Mouse (Mus musculus): ENCODE measurements around the gene Slc3a1. TPM values are rescaled to one million over a fixed set of nuclear protein-coding genes. Genes with fewer than 3 reads are reported as not detected.

Gene Slc3a1
- total RNA-seq (2021): under 1 TPM; 0.17 to 0.20 TPM
- long read RNA-seq, experiment 1: 0 reads
- long read RNA-seq, experiment 2: 0 reads

- no peak for DNase-seq
- intact Hi-C loops (cut with DNase I): no loop called here
These were observed at the start of gene Slc3a1 for GRCm38 (mm10) chr17:85028093-85028739. TSS of gene Slc3a1 (plus strand) at chr17:85028376.

GRCm38 (mm10) chr17:84981721-84982120, 46.5 kb upstream of the Slc3a1 start:
- DNase-seq: no peak
- intact Hi-C loops (cut with DNase I): no loop called here

GRCm38 (mm10) chr17:84982735-84983134, 45.4 kb upstream of the Slc3a1 start:
- DNase-seq: no peak
- intact Hi-C loops (cut with DNase I): no loop called here

DNA sequence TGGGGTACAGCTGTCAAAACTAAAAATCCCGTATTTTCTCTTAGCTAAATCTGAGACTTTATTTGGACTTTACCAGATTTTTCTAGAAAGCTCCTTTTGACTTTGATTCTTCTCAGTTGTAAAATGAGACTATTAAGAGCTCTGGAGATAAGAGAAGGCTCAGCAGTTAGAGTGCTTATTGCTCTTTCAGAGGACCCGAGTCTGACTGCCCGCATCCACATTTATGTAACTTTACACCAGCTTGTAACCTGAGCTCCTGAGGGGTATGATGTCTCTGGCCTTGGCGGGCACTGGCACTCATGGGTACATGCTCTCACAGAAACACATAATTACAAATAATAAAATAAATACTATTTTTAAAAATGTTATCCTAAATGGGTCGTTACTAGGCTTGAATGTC, 41.8 kb upstream of the Slc3a1 start:
- intact Hi-C loops (cut with DNase I): no loop called here
- DNase-seq: no peak

- intact Hi-C loops (cut with DNase I): no loop called here
- DNase-seq: no peak
These were observed 40.3 kb upstream of the Slc3a1 start for GRCm38 (mm10) chr17:84987834-84988410.

GRCm38 (mm10) chr17:84988514-84988913, 39.7 kb upstream of the Slc3a1 start:
- intact Hi-C loops (cut with DNase I): no loop called here
- no peak for DNase-seq

- intact Hi-C loops (cut with DNase I): no loop called here
- no peak for DNase-seq
These were observed 32.3 kb upstream of the Slc3a1 start for GRCm38 (mm10) chr17:84995844-84996243.

DNA sequence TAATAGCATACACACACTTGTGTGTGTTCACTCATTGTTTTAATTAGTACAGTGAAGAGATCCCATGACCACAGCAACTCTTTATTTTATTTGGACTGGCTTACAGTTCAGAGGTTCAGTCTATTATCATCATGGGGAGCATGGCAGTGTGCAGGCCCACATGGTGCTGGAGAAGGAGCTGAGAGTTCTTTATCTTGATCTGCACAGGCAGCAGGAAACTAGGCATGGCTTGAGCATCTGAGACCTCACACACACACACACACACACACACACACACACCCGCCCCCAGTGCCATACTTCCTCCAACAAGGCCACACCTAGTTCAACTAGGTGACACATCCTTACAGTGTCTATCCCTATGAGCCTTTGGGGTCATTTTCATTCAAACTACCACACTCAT, 30.5 kb upstream of the Slc3a1 start:
- no peak for DNase-seq
- intact Hi-C loops (cut with DNase I): no loop called here

DNA sequence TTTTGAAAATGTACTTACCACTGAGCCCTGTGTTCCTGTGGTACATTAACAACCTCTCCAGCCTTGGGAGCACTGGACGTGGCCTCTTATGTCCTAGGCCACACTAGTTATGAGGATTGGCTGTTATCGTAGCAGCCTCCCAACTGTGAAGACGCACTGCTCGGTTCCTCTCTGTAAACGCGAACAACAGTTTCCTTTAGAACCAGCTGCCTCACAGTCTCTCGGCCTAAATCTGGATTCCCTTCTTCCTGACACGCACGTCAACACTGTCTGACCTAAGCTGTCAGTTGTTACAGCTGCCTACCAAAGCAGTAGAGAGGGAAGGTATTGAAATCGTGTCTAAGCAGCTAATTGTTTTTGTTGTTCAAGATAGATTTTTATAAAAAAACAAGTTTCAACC, 28.5 kb upstream of the Slc3a1 start:
- intact Hi-C loops (cut with DNase I): no loop called here
- DNase-seq: peak in 1 of 2 experiments; percentile 9

GRCm38 (mm10) chr17:85013485-85013884, 14.7 kb upstream of the Slc3a1 start:
- intact Hi-C loops (cut with DNase I): no loop called here
- no peak for DNase-seq

- no peak for DNase-seq
- intact Hi-C loops (cut with DNase I): no loop called here
These were observed 13.5 kb upstream of the Slc3a1 start for GRCm38 (mm10) chr17:85014632-85015031.

GRCm38 (mm10) chr17:85018344-85018743, 9.8 kb upstream of the Slc3a1 start:
- no peak for DNase-seq
- intact Hi-C loops (cut with DNase I): no loop called here

GRCm38 (mm10) chr17:85018794-85019193, 9.4 kb upstream of the Slc3a1 start:
- no peak for DNase-seq
- intact Hi-C loops (cut with DNase I): no loop called here

GRCm38 (mm10) chr17:85020343-85020742, 7.8 kb upstream of the Slc3a1 start:
- intact Hi-C loops (cut with DNase I): loop anchor here (5.0 kb wide), 2 partner anchors 143 to 612 kb away; no protein-coding TSS in a partner anchor
- no peak for DNase-seq

- intact Hi-C loops (cut with DNase I): loop anchor here (2.0 to 5.0 kb wide), 3 partner anchors 65 to 609 kb away; no protein-coding TSS in a partner anchor
- DNase-seq: peak; percentile 30 to 71
These were observed 4.7 kb upstream of the Slc3a1 start for GRCm38 (mm10) chr17:85023247-85024167.

DNA sequence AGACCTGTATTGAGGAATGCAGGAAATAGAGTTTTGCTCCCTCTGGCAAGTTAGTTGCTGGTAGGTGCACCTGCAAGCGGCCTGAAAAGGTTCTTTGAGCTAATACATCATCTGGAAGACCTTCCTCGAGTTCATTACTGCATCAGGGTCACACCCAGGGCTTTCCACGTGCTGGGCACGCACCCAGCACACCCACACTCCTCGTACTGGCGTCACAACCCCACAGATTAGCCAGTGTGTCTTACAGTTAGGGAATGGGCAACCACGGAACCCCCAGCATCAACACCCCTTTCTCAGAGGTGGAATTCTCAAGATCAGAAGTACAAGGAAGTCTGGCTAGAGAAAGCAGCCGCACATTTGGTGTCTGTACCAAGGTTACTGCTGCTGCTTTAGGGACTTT, 3.9 kb upstream of the Slc3a1 start:
- intact Hi-C loops (cut with DNase I): loop anchor here (5.0 kb wide), 2 partner anchors 147 to 608 kb away; no protein-coding TSS in a partner anchor
- DNase-seq: no peak

DNA sequence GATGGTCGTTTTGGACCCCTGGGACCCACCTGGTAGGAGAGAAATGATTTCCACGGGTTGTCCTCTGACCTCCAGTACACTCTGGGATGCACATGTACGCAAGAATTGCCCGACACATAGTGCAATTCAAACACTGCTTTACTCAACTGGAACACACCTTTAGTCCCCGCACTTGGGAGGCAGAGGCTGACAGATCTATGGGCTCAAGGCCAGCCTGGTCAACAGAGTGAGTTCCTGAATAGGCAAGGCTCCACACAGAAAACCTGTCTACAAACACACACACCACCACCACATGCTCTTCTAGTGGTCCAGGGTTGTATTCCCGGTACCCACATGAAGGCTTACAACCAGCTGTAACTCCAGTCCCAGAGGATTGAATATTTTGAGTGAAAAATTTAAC, 3.0 kb upstream of the Slc3a1 start:
- intact Hi-C loops (cut with DNase I): no loop called here
- no peak for DNase-seq

DNA sequence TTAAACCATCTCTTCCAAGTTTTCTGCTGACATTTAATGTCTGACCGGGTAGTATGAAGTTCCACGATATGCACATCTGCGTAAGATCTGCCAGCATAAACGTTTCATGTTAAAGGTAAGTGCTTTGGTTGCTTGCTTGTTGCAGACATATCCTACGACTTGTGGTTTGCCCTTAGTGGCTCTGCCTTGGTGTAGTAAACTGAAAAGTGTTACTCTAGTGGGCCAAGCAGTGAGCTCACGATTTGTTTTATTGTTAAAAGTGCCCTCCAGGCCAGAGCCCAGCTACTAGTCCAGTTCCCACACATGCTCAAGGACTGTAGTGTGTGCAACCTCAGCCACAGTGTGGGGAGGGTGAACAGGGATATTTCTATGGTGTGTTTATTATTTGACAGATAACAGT, 1.7 kb upstream of the Slc3a1 start:
- intact Hi-C loops (cut with DNase I): no loop called here
- no peak for DNase-seq

DNA sequence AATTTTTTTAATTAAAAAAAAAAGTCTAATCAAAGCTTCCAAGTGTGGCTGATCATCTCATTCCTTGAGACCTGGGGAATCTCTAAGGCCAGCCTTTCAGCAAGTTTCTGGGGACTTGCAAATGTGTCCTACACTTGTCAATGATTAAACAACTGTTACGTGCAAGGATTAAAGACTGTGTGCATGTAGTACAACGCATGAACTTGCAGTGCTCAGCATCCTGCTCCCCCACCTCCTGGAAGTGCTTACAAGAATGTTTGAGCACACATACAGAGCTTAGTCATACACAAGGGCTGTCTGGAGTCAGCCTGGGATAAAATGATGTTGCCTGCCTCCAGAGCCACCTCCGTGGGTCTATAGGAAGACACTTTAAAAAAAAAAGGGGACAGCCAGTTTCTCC, 929 bp upstream of the Slc3a1 start:
- no peak for DNase-seq
- intact Hi-C loops (cut with DNase I): no loop called here

DNA sequence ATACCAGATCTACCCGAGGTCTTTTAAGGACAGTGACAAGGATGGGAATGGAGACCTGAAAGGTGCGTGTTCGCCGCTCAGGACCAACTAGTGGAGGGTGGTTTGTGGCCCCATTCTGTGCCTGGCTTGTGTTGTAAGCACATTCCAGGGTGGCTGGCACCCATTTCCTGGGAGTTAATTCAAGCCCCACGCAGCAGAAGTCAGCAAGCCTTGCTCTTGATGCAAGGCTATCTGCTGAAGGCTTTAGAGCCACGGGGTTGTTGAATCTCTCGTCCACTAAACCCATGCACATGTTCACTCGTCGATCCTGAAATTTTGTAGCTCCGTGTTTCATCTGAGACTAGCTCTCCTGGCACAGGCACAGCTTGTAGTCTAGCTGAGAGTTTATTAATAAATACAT, 621 bp downstream of the Slc3a1 start:
- no peak for DNase-seq
- intact Hi-C loops (cut with DNase I): no loop called here

DNA sequence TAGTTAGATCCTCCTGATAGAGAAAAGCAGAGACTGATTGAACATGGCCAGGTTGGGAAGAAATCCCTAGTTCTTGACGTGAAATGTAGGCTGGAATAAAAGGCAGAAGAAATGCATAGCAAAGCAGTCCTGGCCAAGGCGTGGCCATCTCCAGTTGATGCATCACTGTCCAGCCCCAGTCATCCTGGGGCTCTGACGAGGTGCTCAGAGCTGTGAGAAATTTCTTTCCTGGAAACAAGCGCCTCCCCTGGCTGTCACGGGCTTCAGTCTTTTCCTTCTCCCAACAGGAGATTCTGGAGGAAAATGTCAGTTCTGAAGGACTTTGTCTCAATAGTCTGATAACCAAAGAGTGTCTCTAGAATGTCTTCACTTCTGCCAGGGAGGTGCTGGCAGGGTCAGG, 2.5 kb downstream of the Slc3a1 start:
- no peak for DNase-seq
- intact Hi-C loops (cut with DNase I): no loop called here
